Mouse (Mus musculus) neural tube, embryonic 14.5 days (tissue): ENCODE measurements at regions not wholly inside any gene's neighbourhood (a gene's known extent, or its start where the extent isn't known, plus 50 kb on each side); places are given as distances from the start of the nearest gene placed in this dataset.

ENCODE experiments used
- ATAC-seq: fragments of 200-750 bp; cut with Nextera tagmentation; 2 replicates; pipeline ENCODE4 v1.8.0; 2017; ENCODE audit warnings: low read depth, mild to moderate bottlenecking, moderate TSS enrichment, moderate library complexity
- H3K27ac ChIP-seq: fragments of 300-500 bp; sonication (generic); 2 replicates; pipeline ENCODE4 v1.5.1; 2014; ENCODE audit warnings: low read depth, mild to moderate bottlenecking, control low read depth, low read length, moderate library complexity, mixed read lengths
- H3K27me3 ChIP-seq: fragments of 300-500 bp; sonication (generic); 2 replicates; pipeline ENCODE4 v1.6.1; 2014; ENCODE audit warnings: low read length; ENCODE audit not compliant: control insufficient read depth, insufficient read depth
- H3K36me3 ChIP-seq: fragments of 300-500 bp; sonication (generic); 2 replicates; pipeline ENCODE4 v1.6.1; 2014; ENCODE audit warnings: low read length, mixed read lengths; ENCODE audit not compliant: control insufficient read depth, insufficient read depth
- H3K4me1 ChIP-seq: fragments of 300-500 bp; sonication (generic); 2 replicates; pipeline ENCODE4 v1.6.1; 2014; ENCODE audit warnings: low read length; ENCODE audit not compliant: control insufficient read depth, insufficient read depth
- H3K4me2 ChIP-seq: fragments of 300-500 bp; sonication (generic); 2 replicates; pipeline ENCODE4 v1.6.1; 2014; ENCODE audit warnings: mild to moderate bottlenecking, low read depth, low read length, control low read depth
- H3K4me3 ChIP-seq: fragments of 300-500 bp; sonication (generic); 2 replicates; pipeline ENCODE4 v1.5.1; 2014; ENCODE audit warnings: low read depth, low read length, control low read depth, mixed read lengths
- H3K9ac ChIP-seq: fragments of 300-500 bp; sonication (generic); replicated peaks from 2 replicates; pipeline ENCODE4 v1.6.1; 2014; ENCODE audit warnings: low read depth, mild to moderate bottlenecking, control low read depth, low read length, mixed read lengths
- H3K9me3 ChIP-seq: fragments of 300-500 bp; sonication (generic); 2 replicates; pipeline ENCODE4 v1.6.1; 2016; ENCODE audit warnings: low read length; ENCODE audit not compliant: control insufficient read depth
- WGBS: fragments of 180-500 bp; shearing (Covaris S2); extraction: QIAGEN DNeasy Blood & Tissue Kit; methylation state at CpG from one replicate; pipeline ENCODE4 v1.1.7; 2014; 5-methylcytosine and 5-hydroxymethylcytosine counted together

DNA sequence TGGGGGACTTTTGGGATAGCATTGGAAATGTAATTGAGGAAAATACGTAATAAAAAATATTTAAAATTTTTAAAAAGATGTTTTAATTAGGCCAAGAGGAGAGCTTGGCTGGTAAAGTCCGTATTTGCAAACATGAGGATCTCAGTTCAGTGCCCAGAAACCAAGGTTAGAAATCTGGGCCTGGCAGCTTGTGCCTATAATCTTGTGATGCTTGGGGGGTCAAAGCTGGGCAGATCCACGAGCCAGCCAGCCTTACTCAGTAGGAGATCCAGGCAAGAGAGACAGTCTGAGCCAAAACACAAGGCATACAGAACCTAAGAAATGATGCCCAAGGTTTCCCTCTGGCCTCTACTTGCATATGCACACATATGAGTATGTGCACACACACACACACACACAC, 54.1 kb upstream of the Cxadr start:
- no peak overlapping the region for H3K27ac ChIP-seq
- 81% methylated on average over 3 of the region's 3 CpGs for WGBS
- H3K4me2 ChIP-seq, result no peak overlapping the region
- H3K4me1 ChIP-seq, result no peaks in the 10 kb centered on the region
- H3K27me3 ChIP-seq, result no peaks in the 10 kb centered on the region
- no peak overlapping the region for H3K4me3 ChIP-seq
- ATAC-seq, result no peak
- no peaks in the 10 kb centered on the region for H3K36me3 ChIP-seq
- no peaks in the 10 kb centered on the region for H3K9me3 ChIP-seq
- no peak overlapping the region for H3K9ac ChIP-seq

DNA sequence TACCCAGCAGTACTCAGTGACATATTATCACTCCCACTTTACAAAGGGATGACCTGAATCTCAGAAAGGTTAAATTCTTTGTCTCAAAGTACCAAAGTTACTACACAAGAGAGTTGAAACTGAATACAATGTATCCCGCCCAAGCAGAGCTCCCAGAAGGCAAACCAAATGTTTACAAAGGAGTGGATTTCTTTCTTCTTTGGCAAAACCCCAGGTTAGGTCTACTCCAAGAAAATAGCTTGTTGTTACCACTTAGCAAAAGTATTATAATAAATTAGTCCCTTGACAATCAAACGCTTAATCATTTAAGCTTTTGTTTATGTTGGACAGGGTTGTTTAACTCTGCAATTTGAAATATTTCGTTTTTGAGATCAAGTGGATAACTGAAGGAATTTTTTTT, 58.6 kb upstream of the Cxadr start:
- ATAC-seq, result no peak
- Histone ChIP-seq H3K4me2 (no peak overlapping the region), H3K4me1 (peaks cover 4% of the 10 kb centered on the region; the same call in 1 of the 2 replicates), H3K36me3 (no peaks in the 10 kb centered on the region), H3K4me3 (no peak overlapping the region), H3K27ac (no peak overlapping the region), H3K9ac (no peak overlapping the region), H3K9me3 (no peaks in the 10 kb centered on the region), H3K27me3 (no peaks in the 10 kb centered on the region)
- WGBS, result 83% methylated on average over 3 of the region's 3 CpGs

DNA sequence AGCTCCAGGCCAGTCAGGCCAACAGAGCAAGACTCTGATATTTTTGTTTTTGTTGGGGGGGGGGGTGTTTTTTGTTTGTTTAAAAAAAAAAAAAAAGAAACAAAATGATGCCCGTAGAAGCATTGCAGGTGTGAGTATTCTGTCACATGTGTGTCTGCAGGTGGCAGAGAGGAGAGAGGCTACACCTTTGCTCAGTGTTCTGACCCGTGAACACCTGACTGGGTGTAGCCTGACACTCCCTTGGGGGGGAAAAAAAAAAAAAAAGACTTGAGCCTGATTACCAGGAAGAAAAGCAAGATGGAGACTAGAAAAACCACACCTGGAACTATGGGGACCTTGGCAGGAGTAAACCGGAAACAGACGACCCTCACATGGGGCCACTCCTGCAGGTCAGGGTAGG, 61.1 kb upstream of the Cxadr start:
- 93% methylated on average over 4 of the region's 4 CpGs for WGBS
- ATAC-seq, result no peak
- Histone ChIP-seq H3K36me3 (no peaks in the 10 kb centered on the region), H3K4me2 (no peak overlapping the region), H3K27me3 (no peaks in the 10 kb centered on the region), H3K4me3 (no peak overlapping the region), H3K4me1 (peaks cover 7% of the 10 kb centered on the region; the same call in 1 of the 2 replicates), H3K9ac (no peak overlapping the region), H3K27ac (no peak overlapping the region), H3K9me3 (no peaks in the 10 kb centered on the region)

DNA sequence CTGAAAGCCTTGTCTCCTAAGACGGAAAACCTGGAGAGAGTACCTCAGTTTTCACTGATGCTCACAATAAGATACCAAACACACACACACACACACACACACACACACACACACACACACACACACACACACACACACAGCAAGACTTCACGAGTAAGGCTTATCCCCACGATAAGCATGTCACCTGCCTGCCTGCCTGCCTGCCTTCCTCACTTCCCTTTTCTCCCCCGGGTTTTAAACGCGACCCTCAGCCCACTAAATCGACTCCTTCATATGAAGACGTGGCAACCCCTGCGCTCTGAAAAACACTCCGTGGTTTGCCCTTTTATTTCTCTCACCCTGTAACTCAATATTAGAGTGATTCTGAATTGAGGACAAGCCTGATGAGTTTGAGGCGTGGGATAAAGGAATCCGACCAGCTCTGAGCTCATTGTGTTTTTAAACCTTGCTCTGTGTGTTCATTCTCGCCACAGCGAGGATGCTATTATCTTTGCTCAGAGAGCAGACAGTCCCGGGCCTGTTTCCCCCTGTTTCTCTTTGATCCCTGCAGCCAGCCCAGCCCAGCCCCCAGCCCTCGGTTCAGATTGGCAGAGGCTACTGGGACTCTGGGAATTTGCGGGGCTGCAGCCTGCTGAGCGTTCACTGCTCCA, 63.1 kb upstream of the Cxadr start:
- Histone ChIP-seq H3K9me3 (no peaks in the 10 kb centered on the region), H3K4me1 (peaks cover 7% of the 10 kb centered on the region; the same call in 1 of the 2 replicates), H3K4me3 (peak overlapping the region; percentile 38), H3K27me3 (no peaks in the 10 kb centered on the region), H3K27ac (peak overlapping the region; percentile 90), H3K36me3 (no peaks in the 10 kb centered on the region), H3K9ac (peak overlapping the region; percentile 60), H3K4me2 (peak overlapping the region; percentile 89)
- WGBS, result 0% methylated on average over 18 of the region's 18 CpGs
- ATAC-seq, result peak; percentile 69

DNA sequence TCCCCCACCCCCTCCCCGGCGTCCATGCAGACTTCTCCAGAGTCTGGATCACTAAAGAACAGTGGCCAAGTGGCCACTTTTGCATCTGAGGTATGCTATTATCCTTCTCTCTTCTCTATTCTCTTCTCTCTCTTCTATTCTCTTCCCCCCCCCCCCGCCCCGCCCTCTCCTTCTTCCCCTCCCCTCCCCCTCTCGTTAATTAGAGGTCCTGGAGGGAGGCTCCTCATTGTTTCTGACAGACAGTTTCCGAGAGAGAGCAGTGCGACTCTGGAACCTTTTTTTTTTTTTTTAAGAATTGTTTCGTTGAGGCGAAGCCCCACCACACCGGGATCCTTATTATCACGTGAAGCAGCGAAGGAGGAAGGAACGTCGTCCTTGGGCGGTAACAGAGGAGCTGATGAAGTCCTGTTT, 63.6 kb upstream of the Cxadr start:
- Histone ChIP-seq H3K27me3 (no peaks in the 10 kb centered on the region), H3K9ac (peak overlapping the region; percentile 60), H3K9me3 (no peaks in the 10 kb centered on the region), H3K4me2 (peak overlapping the region; percentile 89), H3K27ac (peak overlapping the region; percentile 90), H3K4me3 (peak overlapping the region; percentile 38), H3K36me3 (no peaks in the 10 kb centered on the region), H3K4me1 (peaks cover 7% of the 10 kb centered on the region; the same call in 1 of the 2 replicates)
- 0% methylated on average over 15 of the region's 15 CpGs for WGBS
- peak; percentile 70 for ATAC-seq

DNA sequence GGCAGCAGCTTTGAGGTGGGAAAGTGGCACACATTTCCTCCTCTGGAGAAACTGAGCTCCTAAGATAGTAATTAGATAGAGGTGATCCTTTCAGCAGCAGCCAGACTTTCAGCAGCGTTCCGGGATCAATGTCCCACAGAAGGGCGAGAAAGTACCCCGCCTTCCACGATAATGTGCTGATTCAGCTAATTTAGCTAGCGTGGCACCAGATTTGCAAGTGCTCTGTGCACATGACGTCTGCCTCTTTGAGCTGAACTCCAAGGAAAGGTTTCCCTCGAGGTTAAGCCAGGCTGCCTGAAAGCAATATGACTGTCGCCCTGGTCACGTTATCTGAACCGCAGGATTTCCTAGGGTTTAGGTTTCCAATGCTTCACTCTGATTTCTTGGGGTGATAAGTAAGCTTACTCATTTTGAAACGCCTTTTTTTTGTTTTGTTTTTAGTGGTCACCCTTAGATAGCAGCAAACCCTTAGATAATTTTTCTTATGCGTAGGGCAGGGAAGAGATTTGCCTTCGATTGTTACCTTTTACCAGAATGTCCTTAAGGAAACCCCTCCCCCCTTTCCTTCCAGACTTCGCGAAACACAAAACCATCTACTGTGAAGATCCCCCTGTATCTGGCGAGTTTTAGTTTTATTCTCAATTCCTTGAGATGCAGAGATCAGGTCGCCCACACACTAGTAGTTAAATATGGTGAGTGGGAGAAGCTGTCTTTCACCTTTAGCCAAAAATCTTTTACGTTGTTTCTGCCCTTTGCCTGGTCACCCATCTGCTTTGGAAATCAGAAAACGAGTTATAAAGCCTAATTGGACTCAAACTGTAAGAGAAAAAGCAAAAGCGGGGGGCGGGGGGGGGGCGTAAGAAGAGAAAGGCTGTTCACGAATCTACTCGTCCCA, 64.3 kb upstream of the Cxadr start:
- Histone ChIP-seq H3K27me3 (no peaks in the 10 kb centered on the region), H3K4me1 (peaks cover 7% of the 10 kb centered on the region; the same call in 1 of the 2 replicates), H3K9me3 (no peaks in the 10 kb centered on the region), H3K4me3 (peak overlapping the region; percentile 38), H3K4me2 (peak overlapping the region; percentile 89), H3K9ac (peak overlapping the region; percentile 60), H3K36me3 (no peaks in the 10 kb centered on the region), H3K27ac (peak overlapping the region; percentile 90)
- peak; percentile 47 for ATAC-seq
- 3% methylated on average over 25 of the region's 25 CpGs for WGBS

DNA sequence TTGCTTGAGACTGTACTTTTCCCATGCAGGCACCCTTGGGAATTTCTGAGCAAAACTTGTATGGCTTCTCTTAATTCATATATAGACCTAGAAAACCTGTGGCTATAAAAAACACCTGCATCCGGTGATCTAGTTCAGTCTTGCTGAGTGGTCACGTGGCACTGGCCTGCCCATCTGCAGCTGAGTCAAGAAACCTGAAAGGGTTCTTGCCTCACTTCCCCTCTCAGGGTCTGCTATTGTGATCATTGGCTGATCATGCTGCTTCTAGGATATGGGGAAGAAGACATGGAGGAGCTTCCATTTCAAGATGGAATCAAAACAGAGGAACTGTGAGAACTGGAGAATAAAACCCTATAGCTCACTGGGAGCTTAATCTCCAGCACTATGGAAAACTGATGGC, 69.1 kb upstream of the Cxadr start:
- no peak for ATAC-seq
- Histone ChIP-seq H3K9ac (no peak overlapping the region), H3K9me3 (no peaks in the 10 kb centered on the region), H3K27ac (no peak overlapping the region), H3K4me2 (no peak overlapping the region), H3K36me3 (no peaks in the 10 kb centered on the region), H3K4me1 (peaks cover 3% of the 10 kb centered on the region; the same call in 1 of the 2 replicates), H3K27me3 (no peaks in the 10 kb centered on the region), H3K4me3 (no peak overlapping the region)
- whole genome bisulfite sequencing, result 90% methylated on average over 2 of the region's 2 CpGs

DNA sequence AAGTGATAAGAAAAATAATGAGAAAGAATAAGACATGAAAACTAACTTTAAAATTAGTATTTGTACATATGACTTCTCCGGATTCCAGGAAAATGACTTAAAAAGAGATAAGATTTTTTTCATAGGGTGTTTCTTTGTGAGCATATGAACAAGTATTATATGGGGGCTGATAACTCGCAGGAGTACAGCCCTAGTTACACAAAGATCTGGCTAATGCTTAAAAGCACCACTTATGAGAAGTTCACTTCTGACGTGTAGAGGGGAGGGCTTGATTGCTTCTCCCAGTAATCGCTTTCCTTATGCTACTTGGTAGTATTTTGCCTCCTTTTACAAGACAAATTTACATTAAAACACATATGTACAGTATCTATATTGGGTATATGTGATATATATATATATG, 72.3 kb upstream of the Cxadr start:
- Histone ChIP-seq H3K4me2 (no peak overlapping the region), H3K27me3 (no peaks in the 10 kb centered on the region), H3K9ac (no peak overlapping the region), H3K27ac (no peak overlapping the region), H3K36me3 (no peaks in the 10 kb centered on the region), H3K9me3 (no peaks in the 10 kb centered on the region), H3K4me3 (no peak overlapping the region), H3K4me1 (no peaks in the 10 kb centered on the region)
- no peak for ATAC-seq
- WGBS, result 94% methylated on average over 4 of the region's 4 CpGs

DNA sequence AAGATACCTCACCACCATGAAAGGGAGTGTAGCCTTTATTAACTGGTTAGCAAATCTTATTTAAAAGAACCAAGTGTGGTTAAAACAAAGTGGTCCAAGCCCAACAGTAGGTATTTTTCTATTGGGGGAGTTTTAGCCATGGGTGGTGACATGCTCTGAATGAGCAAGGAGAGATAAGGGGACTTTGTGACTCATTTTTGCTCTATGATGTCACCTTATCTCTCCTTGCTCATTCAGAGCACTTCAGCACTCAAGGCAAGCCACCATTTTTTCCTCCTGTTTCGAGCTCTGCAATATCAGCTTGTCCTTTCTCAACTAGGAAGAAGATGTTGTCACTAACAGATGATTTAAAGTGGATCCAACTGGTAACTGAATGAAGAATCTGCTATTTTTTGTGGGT, 78.9 kb upstream of the Cxadr start:
- Histone ChIP-seq H3K4me2 (no peak overlapping the region), H3K9ac (no peak overlapping the region), H3K4me1 (no peaks in the 10 kb centered on the region), H3K4me3 (no peak overlapping the region), H3K27ac (no peak overlapping the region), H3K9me3 (no peaks in the 10 kb centered on the region), H3K36me3 (no peaks in the 10 kb centered on the region), H3K27me3 (no peaks in the 10 kb centered on the region)
- ATAC-seq, result no peak
- WGBS, result 79% methylated on average over 1 of the region's 1 CpGs
